Mouse (Mus musculus) frontal cortex, postnatal 10 days (tissue): ENCODE results near the gene Cd4.

Source experiments
- DNase-seq, 2 experiments: peaks; one replicate each; pipeline ENCODE4 v3.0.0; 2022; ENCODE audit warnings: low spot score in 2 of 2, mixed read lengths in 1 of 2

The Cd4 gene

DNA sequence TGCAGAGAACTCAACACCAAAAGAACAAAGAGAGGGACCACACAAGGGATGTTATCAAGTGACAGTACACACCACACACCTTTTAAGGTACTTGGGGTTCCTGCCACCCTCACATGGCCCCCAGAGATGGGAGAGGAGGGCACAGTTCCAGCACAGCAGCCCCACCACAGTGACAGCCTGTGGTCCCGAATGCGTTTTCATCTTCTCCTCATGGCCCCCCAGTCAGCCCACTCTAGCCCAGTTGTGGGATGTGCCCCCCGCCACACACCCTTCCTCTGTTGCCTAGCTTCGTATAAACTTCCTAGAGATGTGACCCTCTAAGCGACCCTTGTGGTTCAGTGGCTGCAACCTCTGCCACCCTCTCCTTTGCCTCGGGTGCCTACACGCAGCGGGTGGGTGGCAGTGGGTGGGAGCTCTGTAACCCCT is 2.1 kb downstream of the Cd4 start:
- DNase-seq: no peak

DNA sequence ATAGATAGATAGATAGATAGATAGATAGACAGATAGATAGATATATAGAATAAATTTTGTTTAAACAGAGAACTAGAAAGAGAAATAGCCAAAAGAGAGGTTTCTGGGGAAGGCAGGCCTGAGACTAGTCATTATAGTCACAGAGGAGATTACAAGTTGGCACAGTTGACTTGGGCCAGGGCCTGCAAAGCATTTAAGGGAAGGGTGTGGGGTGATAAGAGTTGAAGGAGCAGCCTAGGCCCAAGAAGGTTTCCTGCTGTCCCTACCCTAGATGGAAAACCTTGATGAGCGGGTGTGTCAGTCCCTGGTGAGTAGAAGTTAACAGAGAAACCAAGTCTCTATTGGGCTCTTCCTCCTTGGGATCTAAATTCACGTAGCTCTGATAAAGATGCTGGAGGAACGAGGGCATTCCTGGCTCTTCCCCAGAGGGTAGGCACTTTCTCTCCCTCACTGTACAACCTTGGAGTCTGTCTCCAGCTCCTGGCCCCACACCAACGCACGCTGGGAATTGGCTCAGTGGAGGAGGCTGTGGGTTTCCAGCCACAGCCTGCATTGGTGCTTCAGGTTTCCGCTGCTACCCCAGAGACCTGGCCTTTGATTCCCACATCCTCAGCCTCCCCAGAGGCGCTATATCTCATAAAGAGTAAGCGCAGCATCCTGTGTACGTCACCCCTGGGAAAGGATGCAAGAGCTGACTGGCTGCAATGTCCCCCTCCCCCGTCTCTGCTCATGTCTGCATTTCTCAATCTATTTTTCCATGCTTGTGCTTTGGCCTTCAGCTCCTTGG is 3.1 kb downstream of the Cd4 start:
- no peak for DNase-seq

- no peak for DNase-seq
These were observed 4.7 kb downstream of the Cd4 start for GRCm38 (mm10) chr6:124883351-124883750.

GRCm38 (mm10) chr6:124881821-124882220 is 6.2 kb downstream of the Cd4 start:
- DNase-seq: no peak

DNA sequence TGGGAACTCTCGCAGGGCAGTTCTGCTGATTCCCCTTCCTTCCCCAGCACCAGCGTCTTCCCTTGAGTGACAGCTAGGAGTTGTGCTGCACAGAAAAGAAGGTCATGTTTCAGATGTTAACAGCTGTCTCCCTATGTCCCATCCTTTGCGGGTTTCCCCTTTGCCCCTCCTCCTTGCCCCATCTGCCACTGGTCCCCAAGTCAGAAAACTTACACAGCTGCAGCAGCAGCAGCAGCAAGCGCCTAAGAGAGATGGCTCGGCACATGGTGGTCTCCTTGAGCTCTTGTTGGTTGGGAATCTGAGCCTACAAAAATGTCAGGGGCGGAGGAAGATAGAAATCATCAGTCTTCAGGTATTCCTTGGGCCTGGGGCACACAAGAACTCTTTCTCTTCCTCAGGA is 8.6 kb downstream of the Cd4 start:
- no peak for DNase-seq

GRCm38 (mm10) chr6:124874348-124874747 is 13.7 kb downstream of the Cd4 start:
- no peak for DNase-seq

DNA sequence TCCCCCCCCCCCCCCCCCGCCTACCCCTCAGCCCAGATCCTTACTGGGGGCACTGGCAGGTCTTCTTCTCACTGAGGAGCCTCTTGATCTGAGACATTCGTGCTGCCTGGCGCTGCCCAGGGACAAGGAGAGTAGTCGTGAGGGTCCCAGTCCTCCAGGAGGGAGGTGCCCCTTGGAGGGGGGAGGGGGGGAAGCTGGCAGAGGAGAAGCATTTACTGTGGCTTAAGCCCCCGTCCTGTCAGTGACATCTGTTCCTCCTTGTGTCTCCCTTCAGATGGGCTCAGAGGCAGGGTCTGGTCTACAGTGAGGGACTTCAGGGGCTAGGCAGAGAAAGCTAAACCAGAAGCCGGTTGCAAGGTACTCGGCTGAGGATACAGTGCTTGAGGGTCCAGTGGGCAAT is 21.5 kb downstream of the Cd4 start:
- DNase-seq: no peak

GRCm38 (mm10) chr6:124865766-124866362 is 22.2 kb downstream of the Cd4 start:
- DNase-seq: no peak

GRCm38 (mm10) chr6:124863658-124864298 is 24.2 kb downstream of the Cd4 start, which contains the start of gene Gpr162:
Gene Gpr162 (minus strand): TSS chr6:124863983.
- peak; percentile 71 to 84 for DNase-seq

- DNase-seq: no peak
These were observed 24.8 kb downstream of the Cd4 start for GRCm38 (mm10) chr6:124863125-124863657.

DNA sequence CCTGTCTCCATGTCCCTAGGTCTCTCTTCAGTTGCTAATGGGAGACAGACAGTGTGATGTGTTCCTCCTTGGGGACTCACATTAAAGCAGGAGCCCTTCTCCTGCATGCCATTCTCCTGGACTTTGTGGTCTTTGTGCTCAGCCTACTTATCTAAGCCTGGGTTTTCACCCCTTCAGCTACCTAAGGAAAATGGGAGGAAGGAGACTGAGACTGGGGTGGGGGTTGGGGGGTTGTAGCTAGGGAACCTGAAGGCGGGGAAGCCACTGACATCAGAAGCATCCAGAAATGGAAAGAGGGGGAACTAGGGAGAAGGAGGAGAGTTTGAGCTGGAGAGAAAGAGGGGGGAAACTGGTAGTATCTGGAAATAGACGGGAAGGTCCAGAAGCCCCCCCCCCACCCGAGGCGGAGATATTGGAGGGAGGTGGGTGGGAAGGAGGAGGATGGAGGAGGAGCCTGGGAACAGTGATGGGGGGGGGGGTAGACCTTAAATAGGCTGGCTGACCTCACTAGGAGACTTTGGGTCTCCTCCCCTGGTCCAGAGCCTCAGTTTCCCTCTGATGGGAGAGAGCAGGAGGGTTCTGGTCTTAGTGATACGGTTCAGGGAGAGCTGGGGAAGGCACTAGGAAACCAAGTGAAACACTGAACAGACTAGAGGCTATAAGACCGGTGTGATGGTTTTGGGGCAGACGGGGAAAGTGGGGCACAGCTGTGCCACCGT is 25.5 kb downstream of the Cd4 start:
- DNase-seq: peak; percentile 37 to 49

DNA sequence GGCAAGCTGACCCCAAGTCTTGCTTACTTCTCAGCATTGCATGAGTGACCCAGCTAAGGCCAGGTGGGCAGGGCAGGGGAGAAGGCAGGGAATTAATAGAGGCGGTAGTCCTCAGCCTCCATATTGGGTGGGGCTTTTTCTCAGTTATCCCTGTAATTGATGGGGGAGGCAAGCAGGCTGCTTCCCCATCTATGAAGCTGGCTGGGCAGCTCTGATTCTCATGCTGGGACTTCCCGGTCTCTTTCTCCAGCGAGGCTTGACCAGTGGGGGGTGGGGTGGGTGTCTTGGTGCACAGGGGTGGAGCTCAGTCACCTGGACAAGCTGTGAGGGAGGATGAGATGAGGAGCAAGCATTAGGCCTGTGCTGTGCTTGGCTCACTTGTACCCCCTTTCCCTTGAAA is 26.2 kb downstream of the Cd4 start:
- peak in 1 of 2 experiments; percentile 17 for DNase-seq

- DNase-seq: peak in 1 of 2 experiments; percentile 18
These were observed 26.8 kb downstream of the Cd4 start for GRCm38 (mm10) chr6:124861266-124861665.

DNA sequence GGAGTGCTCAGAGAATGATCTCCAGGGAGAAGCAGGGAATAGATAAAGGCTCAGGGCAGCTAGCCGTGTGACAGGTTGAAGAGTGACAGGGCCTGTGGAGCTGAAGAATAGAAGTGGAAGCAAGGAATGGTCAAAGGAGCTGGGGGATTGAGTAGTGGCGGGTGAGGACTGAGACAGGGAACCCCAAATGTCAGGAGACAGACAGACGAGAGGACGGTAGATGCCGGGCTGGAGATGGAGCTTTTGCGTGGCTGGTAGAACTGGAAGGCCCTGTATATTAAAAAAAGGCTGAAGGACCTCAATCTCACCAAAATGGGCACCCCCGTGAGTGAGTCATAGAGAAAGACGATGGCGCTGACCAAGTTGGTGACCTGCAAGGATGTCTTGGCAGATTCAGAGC is 27.5 kb downstream of the Cd4 start:
- peak in 1 of 2 experiments; percentile 21 for DNase-seq

GRCm38 (mm10) chr6:124859725-124860124 is 28.3 kb downstream of the Cd4 start:
- DNase-seq: peak; percentile 79 to 85

- peak in 1 of 2 experiments; percentile 20 for DNase-seq
These were observed 29.3 kb downstream of the Cd4 start for GRCm38 (mm10) chr6:124858561-124859318.

DNA sequence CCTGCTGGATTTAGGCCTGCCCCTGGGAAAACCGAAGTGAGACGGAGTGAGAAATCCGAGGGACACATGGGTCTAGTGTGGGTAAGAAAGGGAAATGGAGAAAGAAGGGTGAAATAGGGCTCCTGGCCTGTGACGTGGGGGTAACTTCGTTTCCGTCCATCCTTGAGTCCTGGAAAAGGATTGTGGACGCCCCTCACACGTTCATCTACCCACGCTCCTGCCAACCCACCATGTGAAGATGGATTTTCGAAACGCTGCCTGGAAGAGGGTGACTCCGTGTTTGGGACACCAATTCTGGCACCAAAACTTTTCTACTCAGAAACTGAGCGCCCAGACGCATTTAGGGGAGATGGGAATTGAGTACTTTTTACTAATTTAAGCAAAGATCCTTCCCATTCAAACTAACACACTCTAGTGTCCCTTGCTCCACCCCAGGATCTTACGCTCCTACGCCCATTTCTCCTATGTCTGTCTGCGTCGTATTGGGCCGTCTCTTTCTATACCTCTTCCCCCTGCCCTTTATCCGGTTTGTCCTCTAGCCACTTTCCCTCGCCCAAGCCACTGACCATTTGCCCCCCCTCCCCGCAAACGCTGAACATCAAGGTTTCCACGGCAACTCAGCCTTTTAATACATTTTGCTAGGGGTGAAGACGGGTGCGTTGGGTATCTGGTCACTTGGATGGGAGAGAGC is 30.0 kb downstream of the Cd4 start:
- DNase-seq: peak in 1 of 2 experiments; percentile 8

GRCm38 (mm10) chr6:124856916-124857839 is 30.8 kb downstream of the Cd4 start, which contains the start of gene P3h3:
Gene P3h3 (minus strand): TSS chr6:124857752.
- peak; percentile 87 to 88 for DNase-seq

GRCm38 (mm10) chr6:124856321-124856720 is 31.7 kb downstream of the Cd4 start:
- DNase-seq: peak; percentile 63 to 64
